Mouse (Mus musculus): ENCODE results near the gene Nck2. TPM values are rescaled to one million over a fixed set of nuclear protein-coding genes. Genes with fewer than 3 reads are reported as not detected.

The Nck2 gene
- polyA plus RNA-seq, 1 experiment from 2014 or later: 32.3 TPM

GRCm38 (mm10) chr1:43446731-43447601 is 2.6 kb downstream of the Nck2 start:
- peak; percentile 26; the same call in 1 of the 2 replicates for ATAC-seq
- WGBS: 20% methylated on average over 16 of the region's 16 CpGs

DNA sequence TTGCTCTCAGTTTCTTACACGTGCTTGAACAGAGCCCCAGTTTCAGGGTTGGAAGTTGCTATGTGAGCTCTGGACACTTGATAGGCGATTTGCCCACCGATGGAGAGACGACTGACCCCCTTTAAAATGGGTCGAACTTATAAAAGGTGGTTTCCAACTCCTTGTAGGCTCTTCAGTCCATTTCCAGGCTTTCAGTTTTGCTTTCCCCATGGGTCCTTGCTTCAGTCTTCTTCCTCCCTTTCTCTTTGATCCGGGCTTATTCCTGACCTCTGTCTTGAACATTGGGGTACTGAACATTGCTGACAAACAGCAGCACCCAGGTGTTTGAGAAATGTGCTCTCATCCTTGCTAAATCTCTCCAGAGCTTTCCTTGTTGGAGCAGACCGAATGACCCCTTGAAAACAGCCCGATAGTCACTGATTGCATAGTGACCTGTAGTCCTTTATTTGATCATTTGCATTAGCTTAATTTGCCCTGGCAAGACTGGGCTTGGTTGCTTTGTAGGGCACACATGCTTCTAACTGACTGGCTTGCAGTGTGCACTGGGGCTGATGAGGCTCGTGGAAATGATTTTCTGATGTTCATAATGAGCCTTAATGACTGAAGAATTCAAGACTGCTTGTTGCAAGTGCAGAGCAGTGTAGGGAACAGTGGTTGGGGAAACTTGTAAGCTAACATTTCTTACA is 3.4 kb downstream of the Nck2 start:
- no peak for ATAC-seq
- Histone ChIP-seq H3K27me3 (ENCODE audit: control insufficient read depth, insufficient read depth, low read depth, low read length) (no peaks in the 10 kb centered on the region), H3K4me2 (ENCODE audit: low read length) (peak overlapping the region; percentile 90), H3K9ac (ENCODE audit: low read depth, low read length) (peak overlapping the region; percentile 41), H3K36me3 (ENCODE audit: control insufficient read depth, insufficient read depth, low read length) (no peaks in the 10 kb centered on the region), H3K27ac (ENCODE audit: low read length) (no peak overlapping the region), H3K4me3 (ENCODE audit: low read depth, low read length) (peak overlapping the region; percentile 100), H3K9me3 (replicated peaks; ENCODE audit: control insufficient read depth, low read length, poor library complexity, severe bottlenecking) (no peaks in the 10 kb centered on the region), H3K4me1 (ENCODE audit: control insufficient read depth, insufficient read depth, low read length) (peaks cover 26% of the 10 kb centered on the region)
- 48% methylated on average over 9 of the region's 9 CpGs for WGBS

More at GRCm38 (mm10) chr1:43446731-43447601, 2.6 kb downstream of the Nck2 start:
- H3K4me1 ChIP-seq (ENCODE audit: control insufficient read depth, insufficient read depth, low read length): peaks cover 26% of the 10 kb centered on the region
- no peaks in the 10 kb centered on the region for H3K27me3 ChIP-seq (ENCODE audit: control insufficient read depth, insufficient read depth, low read depth, low read length)
- H3K9me3 ChIP-seq (replicated peaks; ENCODE audit: control insufficient read depth, low read length, poor library complexity, severe bottlenecking): no peaks in the 10 kb centered on the region
- no peaks in the 10 kb centered on the region for H3K36me3 ChIP-seq (ENCODE audit: control insufficient read depth, insufficient read depth, low read length)
- H3K4me3 ChIP-seq (ENCODE audit: low read depth, low read length): peak overlapping the region; percentile 100
- H3K4me2 ChIP-seq (ENCODE audit: low read length): peak overlapping the region; percentile 90
- peak overlapping the region; percentile 98 for H3K9ac ChIP-seq (ENCODE audit: low read depth, low read length)
- peak overlapping the region; percentile 91 for H3K27ac ChIP-seq (ENCODE audit: low read length)

DNA sequence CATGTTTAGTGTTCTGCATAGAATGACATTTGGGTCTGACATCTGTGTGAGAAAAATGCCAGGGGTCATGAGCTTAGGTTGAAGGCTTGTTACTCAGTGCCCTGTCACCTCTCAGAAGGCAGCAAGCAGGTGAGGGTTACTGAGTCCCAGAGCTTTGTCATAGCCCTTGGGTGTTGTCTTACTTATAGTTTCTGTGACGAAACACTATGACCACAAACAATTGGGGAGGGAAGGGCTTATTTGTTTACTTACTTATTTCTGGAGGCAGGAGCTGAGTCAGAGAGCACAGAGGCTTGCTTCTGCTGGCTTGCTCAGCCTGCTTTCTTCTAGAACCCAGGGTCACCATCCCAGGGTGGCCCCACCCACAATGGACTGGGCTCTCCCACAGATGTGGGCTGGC is 6.4 kb downstream of the Nck2 start:
- Histone ChIP-seq H3K4me1 (ENCODE audit: control insufficient read depth, insufficient read depth, low read length) (peaks cover 20% of the 10 kb centered on the region), H3K27ac (ENCODE audit: low read length) (no peak overlapping the region), H3K27me3 (ENCODE audit: control insufficient read depth, insufficient read depth, low read depth, low read length) (no peaks in the 10 kb centered on the region), H3K36me3 (ENCODE audit: control insufficient read depth, insufficient read depth, low read length) (no peaks in the 10 kb centered on the region), H3K4me2 (ENCODE audit: low read length) (no peak overlapping the region), H3K9ac (ENCODE audit: low read depth, low read length) (no peak overlapping the region), H3K9me3 (replicated peaks; ENCODE audit: control insufficient read depth, low read length, poor library complexity, severe bottlenecking) (no peaks in the 10 kb centered on the region), H3K4me3 (ENCODE audit: low read depth, low read length) (no peak overlapping the region)
- 78% methylated on average over 1 of the region's 1 CpGs for WGBS
- ATAC-seq: no peak

DNA sequence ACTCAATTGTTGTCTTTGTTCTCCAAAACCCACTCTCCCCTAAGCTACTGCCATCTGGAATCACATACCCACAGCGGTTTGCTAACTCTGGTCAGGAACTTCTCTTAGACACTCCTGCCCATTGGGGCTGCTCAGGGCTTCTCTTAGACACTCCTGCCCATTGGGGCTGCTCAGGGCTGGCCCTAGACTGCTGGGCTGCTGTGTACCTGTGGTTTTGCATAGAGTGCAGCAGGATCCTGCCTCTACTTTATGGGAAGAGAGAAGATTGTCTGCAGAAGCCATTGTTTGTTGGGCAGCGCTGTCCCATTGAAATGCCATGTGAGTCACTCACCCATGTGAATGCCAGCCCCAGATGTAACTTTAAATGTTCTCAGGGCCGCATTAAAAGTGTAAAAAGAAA is 9.3 kb downstream of the Nck2 start:
- H3K9me3 ChIP-seq (replicated peaks; ENCODE audit: control insufficient read depth, low read length, poor library complexity, severe bottlenecking): no peaks in the 10 kb centered on the region
- 85% methylated on average over 3 of the region's 3 CpGs for WGBS

DNA sequence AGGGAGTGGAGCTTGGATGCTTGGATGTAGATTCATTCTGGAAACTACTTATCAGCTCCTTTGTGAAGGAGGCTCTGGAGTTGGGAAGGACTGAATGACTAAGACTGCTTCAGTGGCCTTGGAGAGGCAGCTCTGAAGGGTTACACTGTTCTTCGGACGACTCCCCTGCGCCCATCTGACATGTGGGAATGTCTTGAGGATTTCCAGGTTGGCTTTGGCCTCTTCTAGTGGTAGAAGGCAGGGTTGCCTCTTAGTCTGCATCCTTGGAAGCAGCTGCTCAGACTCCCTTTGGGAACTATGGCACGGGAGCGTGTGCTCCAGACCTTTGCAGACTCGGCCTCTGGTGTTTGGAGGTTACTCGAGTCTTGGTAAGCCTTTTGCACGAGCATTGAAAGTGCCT is 10.4 kb downstream of the Nck2 start:
- no peak for ATAC-seq
- H3K4me2 ChIP-seq (ENCODE audit: low read length): no peak overlapping the region

More for the DNA sequence above, 9.3 kb downstream of the Nck2 start:
- Histone ChIP-seq H3K27me3 (ENCODE audit: control insufficient read depth, insufficient read depth, low read depth, low read length) (no peaks in the 10 kb centered on the region), H3K36me3 (ENCODE audit: control insufficient read depth, insufficient read depth, low read length) (no peaks in the 10 kb centered on the region), H3K9ac (ENCODE audit: low read depth, low read length) (no peak overlapping the region), H3K27ac (ENCODE audit: low read length) (no peak overlapping the region), H3K4me3 (ENCODE audit: low read depth, low read length) (no peak overlapping the region), H3K4me1 (ENCODE audit: control insufficient read depth, insufficient read depth, low read length) (peaks cover 10% of the 10 kb centered on the region), H3K4me2 (ENCODE audit: low read length) (no peak overlapping the region)
- ATAC-seq: no peak

GRCm38 (mm10) chr1:43455196-43455595 is 10.8 kb downstream of the Nck2 start:
- ATAC-seq: no peak
- WGBS: 77% methylated on average over 1 of the region's 1 CpGs

More for the DNA sequence above, 10.4 kb downstream of the Nck2 start:
- H3K9ac ChIP-seq (ENCODE audit: low read depth, low read length): no peak overlapping the region
- no peak overlapping the region for H3K4me3 ChIP-seq (ENCODE audit: low read depth, low read length)
- no peak overlapping the region for H3K27ac ChIP-seq (ENCODE audit: low read length)
- H3K36me3 ChIP-seq (ENCODE audit: control insufficient read depth, insufficient read depth, low read length): no peaks in the 10 kb centered on the region
- WGBS: 92% methylated on average over 8 of the region's 8 CpGs
- H3K4me1 ChIP-seq (ENCODE audit: control insufficient read depth, insufficient read depth, low read length): peaks cover 5% of the 10 kb centered on the region
- H3K9me3 ChIP-seq (replicated peaks; ENCODE audit: control insufficient read depth, low read length, poor library complexity, severe bottlenecking): no peaks in the 10 kb centered on the region
- H3K27me3 ChIP-seq (ENCODE audit: control insufficient read depth, insufficient read depth, low read depth, low read length): no peaks in the 10 kb centered on the region

GRCm38 (mm10) chr1:43457012-43457766 is 12.8 kb downstream of the Nck2 start:
- Histone ChIP-seq H3K27me3 (ENCODE audit: control insufficient read depth, insufficient read depth, low read depth, low read length) (no peaks in the 10 kb centered on the region), H3K9me3 (replicated peaks; ENCODE audit: control insufficient read depth, low read length, poor library complexity, severe bottlenecking) (no peaks in the 10 kb centered on the region), H3K36me3 (ENCODE audit: control insufficient read depth, insufficient read depth, low read length) (no peaks in the 10 kb centered on the region), H3K4me2 (ENCODE audit: low read length) (no peak overlapping the region), H3K4me3 (ENCODE audit: low read depth, low read length) (no peak overlapping the region), H3K27ac (ENCODE audit: low read length) (no peak overlapping the region), H3K4me1 (ENCODE audit: control insufficient read depth, insufficient read depth, low read length) (peaks cover 5% of the 10 kb centered on the region), H3K9ac (ENCODE audit: low read depth, low read length) (no peak overlapping the region)
- 90% methylated on average over 7 of the region's 7 CpGs for WGBS
- ATAC-seq: no peak

More at GRCm38 (mm10) chr1:43455196-43455595, 10.8 kb downstream of the Nck2 start:
- no peaks in the 10 kb centered on the region for H3K9me3 ChIP-seq (replicated peaks; ENCODE audit: control insufficient read depth, low read length, poor library complexity, severe bottlenecking)
- H3K4me1 ChIP-seq (ENCODE audit: control insufficient read depth, insufficient read depth, low read length): peaks cover 5% of the 10 kb centered on the region
- no peak overlapping the region for H3K9ac ChIP-seq (ENCODE audit: low read depth, low read length)
- H3K27ac ChIP-seq (ENCODE audit: low read length): no peak overlapping the region
- H3K4me2 ChIP-seq (ENCODE audit: low read length): no peak overlapping the region
- no peaks in the 10 kb centered on the region for H3K27me3 ChIP-seq (ENCODE audit: control insufficient read depth, insufficient read depth, low read depth, low read length)
- H3K36me3 ChIP-seq (ENCODE audit: control insufficient read depth, insufficient read depth, low read length): no peaks in the 10 kb centered on the region
- H3K4me3 ChIP-seq (ENCODE audit: low read depth, low read length): no peak overlapping the region

GRCm38 (mm10) chr1:43460468-43460867 is 16.1 kb downstream of the Nck2 start:
- H3K4me1 ChIP-seq (ENCODE audit: control insufficient read depth, insufficient read depth, low read length): peaks cover 7% of the 10 kb centered on the region
- no peak for ATAC-seq
- no peak overlapping the region for H3K4me3 ChIP-seq (ENCODE audit: low read depth, low read length)
- WGBS: 93% methylated on average over 5 of the region's 5 CpGs
- H3K4me2 ChIP-seq (ENCODE audit: low read length): no peak overlapping the region
- H3K9ac ChIP-seq (ENCODE audit: low read depth, low read length): no peak overlapping the region
- no peaks in the 10 kb centered on the region for H3K27me3 ChIP-seq (ENCODE audit: control insufficient read depth, insufficient read depth, low read depth, low read length)
- H3K27ac ChIP-seq (ENCODE audit: low read length): no peak overlapping the region
- H3K36me3 ChIP-seq (ENCODE audit: control insufficient read depth, insufficient read depth, low read length): no peaks in the 10 kb centered on the region
- no peaks in the 10 kb centered on the region for H3K9me3 ChIP-seq (replicated peaks; ENCODE audit: control insufficient read depth, low read length, poor library complexity, severe bottlenecking)
